In the genomic region with DNA sequence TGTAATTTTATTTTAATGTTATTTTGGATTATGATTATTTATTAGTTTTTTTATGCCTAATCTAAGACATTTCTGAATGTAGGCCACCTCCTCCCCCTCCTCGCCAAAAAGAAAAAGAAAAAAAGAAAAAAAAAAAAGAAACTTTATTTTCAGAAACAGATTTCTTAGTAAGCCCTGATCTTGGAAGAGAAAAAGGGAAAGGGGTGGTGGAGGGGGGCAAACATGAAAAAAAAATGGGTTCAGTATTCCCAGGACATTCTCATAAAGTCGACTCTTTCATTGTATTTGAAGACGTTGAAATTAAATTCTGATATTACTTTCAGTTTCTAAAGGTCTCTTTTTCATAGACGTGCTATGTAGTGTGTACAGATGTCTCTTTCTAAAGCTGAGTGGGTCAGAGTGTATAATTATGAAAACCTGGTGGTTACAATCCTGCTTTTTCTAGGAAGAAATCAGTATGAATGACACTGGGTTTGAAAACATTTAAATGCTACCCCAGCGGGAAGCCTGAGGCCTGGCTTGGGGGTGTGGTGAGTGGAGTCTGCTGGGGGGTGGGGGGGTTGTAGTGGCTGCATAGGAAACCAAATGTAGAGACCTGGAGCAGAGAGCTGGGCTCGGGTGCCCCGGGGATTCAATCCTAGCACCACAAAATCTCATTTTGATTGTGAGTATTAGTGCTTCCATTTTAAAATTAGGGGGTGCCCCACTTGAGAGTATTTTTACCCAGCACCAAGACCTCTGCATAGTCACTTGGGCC, we compare ENCODE assay signal across 8 mouse cellular contexts. TPM values are rescaled to one million over a fixed set of nuclear protein-coding genes. Genes with fewer than 3 reads are reported as not detected.
A peak's percentile ranks its signal among the peaks of the same experiment; 100 is the strongest.
DNase-seq lines count a peak whose midpoint lies in the region; ATAC-seq lines count a peak whose summit lies in the region.

No protein-coding gene starts in this region.

- ATAC-seq in heart, embryonic 12.5 days (ENCODE audit: insufficient number of reproducible peaks, low FRiP score) = no peak
- ATAC-seq in hindbrain, embryonic 11.5 days (ENCODE audit: low FRiP score) = no peak
- no peak for ATAC-seq in midbrain, embryonic 11.5 days (ENCODE audit: low FRiP score)
- ATAC-seq in monocyte, adult 5-6 weeks (replicated peaks; ENCODE audit: insufficient number of reproducible peaks, low FRiP score, low TSS enrichment, poor library complexity, severe bottlenecking) = no peak

- H3K27ac ChIP-seq in heart, embryonic 12.5 days (ENCODE audit: poor library complexity, severe bottlenecking) = no peak overlapping the region
- H3K27ac ChIP-seq in hindbrain, embryonic 11.5 days (ENCODE audit: low read depth, low read length) = no peak overlapping the region
- no peak overlapping the region for H3K27ac ChIP-seq in midbrain, embryonic 11.5 days (ENCODE audit: low read depth, low read length)

- no peaks in the 10 kb centered on the region for H3K27me3 ChIP-seq in heart, embryonic 12.5 days (replicated peaks)
- H3K27me3 ChIP-seq in hindbrain, embryonic 11.5 days (ENCODE audit: control insufficient read depth, insufficient read depth, low read length) = no peaks in the 10 kb centered on the region
- H3K27me3 ChIP-seq in midbrain, embryonic 11.5 days (ENCODE audit: control insufficient read depth, insufficient read depth, low read length) = no peaks in the 10 kb centered on the region

- peak overlapping the region; percentile 80 for H3K4me2 ChIP-seq in heart, embryonic 12.5 days
- H3K4me2 ChIP-seq in hindbrain, embryonic 11.5 days (replicated peaks; ENCODE audit: low read depth, low read length) = peak overlapping the region; percentile 57
- peak overlapping the region; percentile 67 for H3K4me2 ChIP-seq in midbrain, embryonic 11.5 days

- H3K9ac ChIP-seq in heart, embryonic 12.5 days = peak overlapping the region; percentile 91; the same call in 1 of the 2 replicates
- no peak overlapping the region; the same call in 1 of the 2 replicates for H3K9ac ChIP-seq in hindbrain, embryonic 11.5 days (ENCODE audit: low read depth, low read length)
- H3K9ac ChIP-seq in midbrain, embryonic 11.5 days (ENCODE audit: low read length) = no peak overlapping the region

- no peak for DNase-seq in heart, adult 8-10 months (ENCODE audit: low spot score)
- peak; percentile 43 for DNase-seq in ES-CJ7 (ENCODE audit: low read depth, low spot score)
- DNase-seq in hindbrain, embryonic 11.5 days (ENCODE audit: low spot score) = no peak
- DNase-seq in midbrain, embryonic 11.5 days (ENCODE audit: low spot score, missing footprints) = no peak
- DNase-seq in urinary bladder, adult 2 months (ENCODE audit: low spot score) = no peak
- no peak for DNase-seq in left cerebral cortex, adult 11 months (ENCODE audit: low spot score)

- no peaks in the 10 kb centered on the region for H3K9me3 ChIP-seq in heart, embryonic 12.5 days (replicated peaks)
- no peaks in the 10 kb centered on the region for H3K9me3 ChIP-seq in hindbrain, embryonic 11.5 days (ENCODE audit: control insufficient read depth, low read length)
- H3K9me3 ChIP-seq in midbrain, embryonic 11.5 days (ENCODE audit: control insufficient read depth, low read length) = no peaks in the 10 kb centered on the region

- 8% methylated on average over 7 of the region's 7 CpGs for WGBS in heart, embryonic 12.5 days
- 6% methylated on average over 7 of the region's 7 CpGs for WGBS in hindbrain, embryonic 11.5 days
- WGBS in midbrain, embryonic 11.5 days = 9% methylated on average over 7 of the region's 7 CpGs

- no peaks in the 10 kb centered on the region for H3K36me3 ChIP-seq in heart, embryonic 12.5 days
- H3K36me3 ChIP-seq in hindbrain, embryonic 11.5 days (ENCODE audit: control insufficient read depth, insufficient read depth, low read length) = no peaks in the 10 kb centered on the region
- no peaks in the 10 kb centered on the region for H3K36me3 ChIP-seq in midbrain, embryonic 11.5 days (ENCODE audit: control insufficient read depth, insufficient read depth, low read length)

- H3K4me1 ChIP-seq in heart, embryonic 12.5 days (replicated peaks) = peaks cover 42% of the 10 kb centered on the region
- H3K4me1 ChIP-seq in hindbrain, embryonic 11.5 days (replicated peaks; ENCODE audit: control insufficient read depth, insufficient read depth, low read length) = peaks cover 3% of the 10 kb centered on the region; the same call in 1 of the 2 replicates
- peaks cover 5% of the 10 kb centered on the region; the same call in 1 of the 2 replicates for H3K4me1 ChIP-seq in midbrain, embryonic 11.5 days (ENCODE audit: control insufficient read depth, insufficient read depth, low read length)

- peak overlapping the region; percentile 82 for H3K4me3 ChIP-seq in heart, embryonic 12.5 days
- H3K4me3 ChIP-seq in hindbrain, embryonic 11.5 days (ENCODE audit: low read depth, low read length) = peak overlapping the region; percentile 63
- peak overlapping the region; percentile 66 for H3K4me3 ChIP-seq in midbrain, embryonic 11.5 days (ENCODE audit: low read depth, low read length)

RNA-seq across cellular contexts. Expression of gene Phlda1, which starts 2.4 kb away (rescaled TPM):
- polyA plus RNA-seq in heart, embryonic 12.5 days (2016; fragmentation: Nextera tagmentation; extraction: Ambion mirVana) = 19.8 and 24.6 TPM in 2 replicates
- 10 to 100 TPM; 10.5 to 18.1 (median 12.4) TPM for total RNA-seq in heart, adult 8-10 months (2022)
- 30.0 TPM in 2 replicates for polyA plus RNA-seq in hindbrain, embryonic 11.5 days (2014; fragmentation: Nextera tagmentation; extraction: Ambion mirVana)
- polyA plus RNA-seq in midbrain, embryonic 11.5 days (2014; fragmentation: Nextera tagmentation; extraction: Ambion mirVana) = 13.0 and 13.1 TPM in 2 replicates
- 64.4 and 71.6 TPM in 2 replicates for polyA plus RNA-seq in urinary bladder, adult 2 months (2012; rRNA removed)
- total RNA-seq in monocyte, adult 5-6 weeks (2017) = 0.19 to 4.2 TPM (median 1.3 TPM) in 3 replicates

RNA-seq across cellular contexts. Expression of gene Nap1l1, which starts 35.5 kb away (rescaled TPM):
- 166 and 167 TPM in 2 replicates for polyA plus RNA-seq in heart, embryonic 12.5 days (2016; fragmentation: Nextera tagmentation; extraction: Ambion mirVana)
- 10 to 100 TPM; 59.4 to 73.3 (median 66.5) TPM for total RNA-seq in heart, adult 8-10 months (2022)
- 372 and 407 TPM in 2 replicates for polyA plus RNA-seq in hindbrain, embryonic 11.5 days (2014; fragmentation: Nextera tagmentation; extraction: Ambion mirVana)
- polyA plus RNA-seq in midbrain, embryonic 11.5 days (2014; fragmentation: Nextera tagmentation; extraction: Ambion mirVana) = 447 and 449 TPM in 2 replicates
- polyA plus RNA-seq in urinary bladder, adult 2 months (2012; rRNA removed) = 118 and 150 TPM in 2 replicates
- 260 to 307 TPM (median 290 TPM) in 3 replicates for total RNA-seq in monocyte, adult 5-6 weeks (2017)
